Mouse (Mus musculus): ENCODE measurements around the gene Rpf2. TPM values are rescaled to one million over a fixed set of nuclear protein-coding genes. Genes with fewer than 3 reads are reported as not detected.

Rpf2 gene
- polyA plus RNA-seq, 2 experiments from 2014 or later, result 59.7 to 68.8 TPM

Other genes starting within 250 kb of the Rpf2 start
- gene Mfsd4b1, start 221.8 kb downstream of the Rpf2 start, polyA plus RNA-seq (2017; shearing (Covaris generic)), result not detected
- gene Slc16a10, start 104.8 kb downstream of the Rpf2 start, polyA plus RNA-seq (2017; shearing (Covaris generic)), result 1 to 10 TPM; 2.5 to 3.0 TPM
- gene Gtf3c6, start 11.1 kb upstream of the Rpf2 start, polyA plus RNA-seq (2017; shearing (Covaris generic)), result 100 to 1,000 TPM; 116 to 128 TPM
- gene Amd1, start 55.1 kb upstream of the Rpf2 start, polyA plus RNA-seq (2017; shearing (Covaris generic)), result 10 to 100 TPM; 59.6 to 85.7 TPM
- gene Cdk19, start 92.5 kb upstream of the Rpf2 start, polyA plus RNA-seq (2017; shearing (Covaris generic)), result 10 to 100 TPM; 11.4 to 18.3 TPM